Mouse (Mus musculus): ENCODE data around the gene Sh3bp4.

Gene Sh3bp4

GRCm38 (mm10) chr1:89071371-89072142 is 1.3 kb downstream of the Sh3bp4 start:
- no peak for DNase-seq (ENCODE audit: low read depth)

GRCm38 (mm10) chr1:89072143-89072990 is 2.2 kb downstream of the Sh3bp4 start:
- DNase-seq (ENCODE audit: low read depth): no peak

- DNase-seq (ENCODE audit: low read depth): no peak
Observed at GRCm38 (mm10) chr1:89073291-89073846, 3.2 kb downstream of the Sh3bp4 start.

- DNase-seq (ENCODE audit: low read depth): no peak
Observed at GRCm38 (mm10) chr1:89074678-89075077, 4.5 kb downstream of the Sh3bp4 start.

- no peak for DNase-seq (ENCODE audit: low read depth)
Observed at GRCm38 (mm10) chr1:89075120-89075519, 4.9 kb downstream of the Sh3bp4 start.

- DNase-seq (ENCODE audit: low read depth): no peak
Observed at GRCm38 (mm10) chr1:89076777-89077176, 6.6 kb downstream of the Sh3bp4 start.

- no peak for DNase-seq (ENCODE audit: low read depth)
Observed at GRCm38 (mm10) chr1:89078240-89078639, 8.0 kb downstream of the Sh3bp4 start.

GRCm38 (mm10) chr1:89078730-89079129 is 8.5 kb downstream of the Sh3bp4 start:
- DNase-seq (ENCODE audit: low read depth): peak; percentile 31

GRCm38 (mm10) chr1:89079239-89079638 is 9.0 kb downstream of the Sh3bp4 start:
- no peak for DNase-seq (ENCODE audit: low read depth)

- no peak for DNase-seq (ENCODE audit: low read depth)
Observed at GRCm38 (mm10) chr1:89080371-89080770, 10.2 kb downstream of the Sh3bp4 start.

GRCm38 (mm10) chr1:89080795-89081194 is 10.6 kb downstream of the Sh3bp4 start:
- no peak for DNase-seq (ENCODE audit: low read depth)

- no peak for DNase-seq (ENCODE audit: low read depth)
Observed at GRCm38 (mm10) chr1:89081371-89081770, 11.2 kb downstream of the Sh3bp4 start.

- no peak for DNase-seq (ENCODE audit: low read depth)
Observed at GRCm38 (mm10) chr1:89082171-89082882, 12.1 kb downstream of the Sh3bp4 start.

GRCm38 (mm10) chr1:89086575-89087153 is 16.4 kb downstream of the Sh3bp4 start:
- no peak for DNase-seq (ENCODE audit: low read depth)

- no peak for DNase-seq (ENCODE audit: low read depth)
Observed at GRCm38 (mm10) chr1:89088144-89088543, 17.9 kb downstream of the Sh3bp4 start.

GRCm38 (mm10) chr1:89088748-89089288 is 18.6 kb downstream of the Sh3bp4 start:
- no peak for DNase-seq (ENCODE audit: low read depth)

GRCm38 (mm10) chr1:89089821-89090600 is 19.8 kb downstream of the Sh3bp4 start:
- no peak for DNase-seq (ENCODE audit: low read depth)

GRCm38 (mm10) chr1:89090676-89091075 is 20.5 kb downstream of the Sh3bp4 start:
- no peak for DNase-seq (ENCODE audit: low read depth)

GRCm38 (mm10) chr1:89092019-89092418 is 21.8 kb downstream of the Sh3bp4 start:
- DNase-seq (ENCODE audit: low read depth): no peak

- DNase-seq (ENCODE audit: low read depth): no peak
Observed at GRCm38 (mm10) chr1:89092442-89092991, 22.3 kb downstream of the Sh3bp4 start.

Data from 416B (cell line).